Mouse (Mus musculus) kidney, embryonic 15.5 days (tissue): ENCODE results near the gene Zfhx2. TPM values are rescaled to one million over a fixed set of nuclear protein-coding genes. Genes with fewer than 3 reads are reported as not detected.
"Not testable (repeated sequence)": the region's sequence is repeated elsewhere in the genome, so short reads cannot be mapped to it uniquely, and the experiment has no call there.

ENCODE experiments used
- ATAC-seq: fragments of 200-750 bp; cut with Nextera tagmentation; replicated peaks from 2 replicates; pipeline ENCODE4 v1.8.0; 2017; ENCODE audit warnings: moderate TSS enrichment; ENCODE audit not compliant: low FRiP score
- H3K27ac ChIP-seq: fragments of 300-500 bp; sonication (generic); 2 replicates; pipeline ENCODE4 v1.5.1; 2015; ENCODE audit warnings: mild to moderate bottlenecking, inconsistent platforms
- H3K27me3 ChIP-seq: fragments of 300-500 bp; sonication (generic); 2 replicates; pipeline ENCODE4 v1.6.1; 2015; ENCODE audit warnings: inconsistent platforms
- H3K36me3 ChIP-seq: fragments of 300-500 bp; sonication (generic); 2 replicates; pipeline ENCODE4 v1.6.1; 2015; ENCODE audit warnings: inconsistent platforms
- H3K4me1 ChIP-seq: fragments of 300-500 bp; sonication (generic); 2 replicates; pipeline ENCODE4 v1.6.1; 2015; ENCODE audit warnings: inconsistent platforms
- H3K4me2 ChIP-seq: fragments of 300-500 bp; sonication (generic); 2 replicates; pipeline ENCODE4 v1.6.1; 2015; ENCODE audit warnings: moderate library complexity, mild to moderate bottlenecking, inconsistent platforms
- H3K4me3 ChIP-seq: fragments of 300-500 bp; sonication (generic); replicated peaks from 2 replicates; pipeline ENCODE4 v1.5.1; 2015; ENCODE audit warnings: mild to moderate bottlenecking, inconsistent platforms
- H3K9ac ChIP-seq: fragments of 300-500 bp; sonication (generic); 2 replicates; pipeline ENCODE4 v1.6.1; 2015; ENCODE audit warnings: mild to moderate bottlenecking, inconsistent platforms
- H3K9me3 ChIP-seq: fragments of 300-500 bp; sonication (generic); replicated peaks from 2 replicates; pipeline ENCODE4 v1.6.1; 2016; ENCODE audit warnings: inconsistent platforms
- WGBS: fragments of 180-500 bp; shearing (Covaris S2); methylation state at CpG from one replicate; pipeline ENCODE4 v1.1.7; 2015; ENCODE audit warnings: mixed read lengths; 5-methylcytosine and 5-hydroxymethylcytosine counted together
- polyA plus RNA-seq: library from polyadenylated mRNA; unstranded; fragments of >200 nt; fragmentation: Nextera tagmentation; extraction: Ambion mirVana; gene quantifications from 2 replicates; pipeline ENCODE4 v1.2.1, GENCODE M21; 2015

Gene Zfhx2
- polyA plus RNA-seq, 1 experiment from 2014 or later: 6.5 TPM

- no peak for ATAC-seq
- no peaks in the 10 kb centered on the region for H3K36me3 ChIP-seq
- no peak overlapping the region for H3K4me2 ChIP-seq
- no peak overlapping the region for H3K4me3 ChIP-seq
- 80% methylated on average over 11 of the region's 11 CpGs for WGBS
- no peak overlapping the region for H3K27ac ChIP-seq
- no peak overlapping the region for H3K9ac ChIP-seq
- H3K27me3 ChIP-seq: no peaks in the 10 kb centered on the region
- H3K9me3 ChIP-seq: no peaks in the 10 kb centered on the region
- H3K4me1 ChIP-seq: peaks cover 4% of the 10 kb centered on the region; the same call in 1 of the 2 replicates
Measured at GRCm38 (mm10) chr14:55055167-55055834, 36.8 kb downstream of the Zfhx2 start.

- 89% methylated on average over 10 of the region's 10 CpGs for WGBS
- H3K4me1 ChIP-seq: no peaks in the 10 kb centered on the region
- ATAC-seq: no peak
Measured at GRCm38 (mm10) chr14:55054191-55054749, 37.9 kb downstream of the Zfhx2 start.

GRCm38 (mm10) chr14:55053708-55054190 is 38.4 kb downstream of the Zfhx2 start:
- no peak for ATAC-seq
- WGBS: 86% methylated on average over 17 of the region's 17 CpGs
- Histone ChIP-seq H3K36me3 (no peaks in the 10 kb centered on the region), H3K27ac (no peak overlapping the region), H3K9ac (no peak overlapping the region), H3K4me3 (no peak overlapping the region), H3K9me3 (no peaks in the 10 kb centered on the region), H3K27me3 (no peaks in the 10 kb centered on the region), H3K4me1 (no peaks in the 10 kb centered on the region), H3K4me2 (no peak overlapping the region)

More at GRCm38 (mm10) chr14:55054191-55054749, 37.9 kb downstream of the Zfhx2 start:
- no peak overlapping the region for H3K4me3 ChIP-seq
- H3K27ac ChIP-seq: no peak overlapping the region
- H3K36me3 ChIP-seq: no peaks in the 10 kb centered on the region
- H3K4me2 ChIP-seq: no peak overlapping the region
- H3K27me3 ChIP-seq: no peaks in the 10 kb centered on the region
- no peak overlapping the region for H3K9ac ChIP-seq
- H3K9me3 ChIP-seq: no peaks in the 10 kb centered on the region

- no peaks in the 10 kb centered on the region for H3K9me3 ChIP-seq
- WGBS: 85% methylated on average over 4 of the region's 4 CpGs
- no peak overlapping the region for H3K4me2 ChIP-seq
- ATAC-seq: no peak
- H3K36me3 ChIP-seq: no peaks in the 10 kb centered on the region
- no peak overlapping the region for H3K27ac ChIP-seq
- H3K27me3 ChIP-seq: no peaks in the 10 kb centered on the region
- no peak overlapping the region for H3K4me3 ChIP-seq
- H3K4me1 ChIP-seq: no peaks in the 10 kb centered on the region
- no peak overlapping the region for H3K9ac ChIP-seq
Measured at GRCm38 (mm10) chr14:55053050-55053449, 39.1 kb downstream of the Zfhx2 start.

GRCm38 (mm10) chr14:55052496-55052895 is 39.6 kb downstream of the Zfhx2 start:
- no peak for ATAC-seq
- H3K4me1 ChIP-seq: no peaks in the 10 kb centered on the region
- no peaks in the 10 kb centered on the region for H3K9me3 ChIP-seq
- H3K36me3 ChIP-seq: no peaks in the 10 kb centered on the region
- H3K27ac ChIP-seq: no peak overlapping the region
- H3K27me3 ChIP-seq: no peaks in the 10 kb centered on the region
- no peak overlapping the region for H3K4me3 ChIP-seq
- 84% methylated on average over 9 of the region's 9 CpGs for WGBS
- no peak overlapping the region for H3K9ac ChIP-seq
- H3K4me2 ChIP-seq: no peak overlapping the region

- Histone ChIP-seq H3K27ac (no peak overlapping the region), H3K9me3 (no peaks in the 10 kb centered on the region), H3K9ac (no peak overlapping the region), H3K4me3 (no peak overlapping the region), H3K4me2 (no peak overlapping the region), H3K36me3 (no peaks in the 10 kb centered on the region), H3K27me3 (no peaks in the 10 kb centered on the region), H3K4me1 (no peaks in the 10 kb centered on the region)
- WGBS: 82% methylated on average over 2 of the region's 2 CpGs
- ATAC-seq: no peak
Measured at GRCm38 (mm10) chr14:55047971-55048531, 44.1 kb downstream of the Zfhx2 start.

- not testable (repeated sequence) for H3K9ac ChIP-seq, H3K4me3 ChIP-seq, H3K36me3 ChIP-seq, H3K9me3 ChIP-seq, H3K4me1 ChIP-seq, H3K27me3 ChIP-seq, H3K27ac ChIP-seq, ATAC-seq, H3K4me2 ChIP-seq
- WGBS: 100% methylated on average over 1 of the region's 2 CpGs
Measured at GRCm38 (mm10) chr14:55043694-55044093, 48.4 kb downstream of the Zfhx2 start.

GRCm38 (mm10) chr14:55032695-55033225 is 59.4 kb downstream of the Zfhx2 start:
- 60% methylated on average over 19 of the region's 19 CpGs for WGBS
- H3K27ac ChIP-seq: no peak overlapping the region
- no peak for ATAC-seq
- no peak overlapping the region for H3K9ac ChIP-seq
- no peak overlapping the region for H3K4me3 ChIP-seq
- H3K9me3 ChIP-seq: no peaks in the 10 kb centered on the region
- H3K36me3 ChIP-seq: no peaks in the 10 kb centered on the region
- H3K4me2 ChIP-seq: no peak overlapping the region
- no peaks in the 10 kb centered on the region for H3K27me3 ChIP-seq
- H3K4me1 ChIP-seq: peaks cover 12% of the 10 kb centered on the region

GRCm38 (mm10) chr14:55029034-55029698 is 63.0 kb downstream of the Zfhx2 start:
- no peak overlapping the region for H3K27ac ChIP-seq
- no peaks in the 10 kb centered on the region for H3K27me3 ChIP-seq
- H3K9me3 ChIP-seq: no peaks in the 10 kb centered on the region
- no peak overlapping the region for H3K9ac ChIP-seq
- peaks cover 18% of the 10 kb centered on the region for H3K4me1 ChIP-seq
- no peak overlapping the region for H3K4me3 ChIP-seq
- no peak for ATAC-seq
- no peak overlapping the region for H3K4me2 ChIP-seq
- 12% methylated on average over 11 of the region's 11 CpGs for WGBS
- peaks cover 18% of the 10 kb centered on the region for H3K36me3 ChIP-seq

- Histone ChIP-seq H3K9me3 (no peaks in the 10 kb centered on the region), H3K27me3 (no peaks in the 10 kb centered on the region), H3K9ac (no peak overlapping the region), H3K27ac (no peak overlapping the region), H3K4me2 (no peak overlapping the region), H3K4me1 (peaks cover 18% of the 10 kb centered on the region), H3K36me3 (peaks cover 25% of the 10 kb centered on the region), H3K4me3 (no peak overlapping the region)
- ATAC-seq: no peak; the same call in 1 of the 2 replicates
- WGBS: 10% methylated on average over 5 of the region's 5 CpGs
Measured at GRCm38 (mm10) chr14:55028333-55028835, 63.7 kb downstream of the Zfhx2 start.

GRCm38 (mm10) chr14:55027653-55028052 is 64.5 kb downstream of the Zfhx2 start:
- Histone ChIP-seq H3K4me2 (no peak overlapping the region), H3K9ac (no peak overlapping the region), H3K27me3 (no peaks in the 10 kb centered on the region), H3K27ac (no peak overlapping the region), H3K9me3 (no peaks in the 10 kb centered on the region), H3K36me3 (peaks cover 33% of the 10 kb centered on the region), H3K4me3 (no peak overlapping the region), H3K4me1 (peaks cover 18% of the 10 kb centered on the region)
- WGBS: 29% methylated on average over 6 of the region's 6 CpGs
- no peak for ATAC-seq

- Histone ChIP-seq H3K4me2 (no peak overlapping the region), H3K36me3 (peaks cover 37% of the 10 kb centered on the region), H3K9ac (no peak overlapping the region), H3K4me1 (peaks cover 18% of the 10 kb centered on the region), H3K27me3 (no peaks in the 10 kb centered on the region), H3K9me3 (no peaks in the 10 kb centered on the region), H3K27ac (no peak overlapping the region), H3K4me3 (no peak overlapping the region)
- ATAC-seq: no peak
- 18% methylated on average over 5 of the region's 5 CpGs for WGBS
Measured at GRCm38 (mm10) chr14:55027251-55027650, 64.9 kb downstream of the Zfhx2 start.
